Mouse (Mus musculus) G1E (cell line): ENCODE data around the gene Muc5b. TPM values are rescaled to one million over a fixed set of nuclear protein-coding genes. Genes with fewer than 3 reads are reported as not detected.

Experiments
- ATAC-seq: 2 replicates; pipeline ENCODE4 v1.8.0; 2016; ENCODE audit warnings: mild to moderate bottlenecking; ENCODE audit not compliant: insufficient number of reproducible peaks, poor library complexity, low FRiP score, severe bottlenecking; ENCODE audit errors: extremely low read depth
- DNase-seq: peaks from one replicate; pipeline ENCODE4 v3.0.0; 2012; ENCODE audit warnings: low spot score
- H3K27me3 ChIP-seq: 2 replicates; pipeline ENCODE4 v1.6.1; 2012; ENCODE audit warnings: mild to moderate bottlenecking, low read length, inconsistent platforms; ENCODE audit not compliant: insufficient read depth
- H3K36me3 ChIP-seq: replicated peaks from 2 replicates; pipeline ENCODE3; 2012; ENCODE audit warnings: mild to moderate bottlenecking, inconsistent platforms
- H3K4me1 ChIP-seq: 2 replicates; pipeline ENCODE4 v1.6.1; 2012; ENCODE audit warnings: low read depth, low read length, inconsistent platforms, mixed read lengths; ENCODE audit not compliant: insufficient read depth
- H3K4me3 ChIP-seq: 2 replicates; pipeline ENCODE4 v1.5.1; 2012; ENCODE audit warnings: low read depth, mild to moderate bottlenecking, inconsistent platforms, low read length, moderate library complexity, mixed read lengths
- H3K9me3 ChIP-seq: replicated peaks from 2 replicates; pipeline ENCODE4 v1.6.1; 2012; ENCODE audit warnings: inconsistent platforms
- CTCF ChIP-seq: IDR thresholded peaks from 2 replicates; pipeline ENCODE4 v1.5.1; 2012; ENCODE audit warnings: low read depth, low read length, inconsistent platforms, mixed read lengths
- GATA1 ChIP-seq: IDR thresholded peaks from 2 replicates; pipeline ENCODE4 v1.6.1; 2012; ENCODE audit warnings: borderline replicate concordance, low read length, inconsistent platforms, mixed read lengths
- GATA2 ChIP-seq: IDR thresholded peaks from 2 replicates; pipeline ENCODE4 v1.6.1; 2012; ENCODE audit warnings: low read depth, low read length, inconsistent platforms, borderline replicate concordance
- POLR2AphosphoS5 ChIP-seq: IDR thresholded peaks from 2 replicates; pipeline ENCODE4 v1.6.1; 2012; ENCODE audit warnings: low read depth, low read length, inconsistent platforms; ENCODE audit not compliant: insufficient replicate concordance
- TAL1 ChIP-seq: conservative IDR thresholded peaks from 2 replicates; pipeline ENCODE4 v1.6.1; 2012; ENCODE audit warnings: low read depth, low read length, inconsistent platforms, mixed read lengths
- polyA plus RNA-seq: library from polyadenylated mRNA; stranded (reverse); fragments of >175 nt; gene quantifications from 2 replicates; pipeline ENCODE4 v1.2.3, GENCODE M21; 2012
- total RNA-seq, 2 experiments: library from RNA; stranded (forward) in 1 of 2; stranded (reverse) in 1 of 2; fragments of 200-1000 nt in 1 of 2; fragments of >200 nt in 1 of 2; fragmentation: Nextera tagmentation in 1 of 2; gene quantifications; 2 replicates each; pipeline ENCODE4 v1.2.3; 2014 to 2017

Gene Muc5b
- total and polyA plus RNA-seq, 3 experiments: 0.05 TPM; not detected in 2

- H3K9me3 ChIP-seq: no peaks in the 10 kb centered on the region
- H3K4me1 ChIP-seq: no peaks in the 10 kb centered on the region
- no peaks in the 10 kb centered on the region for H3K36me3 ChIP-seq
- no peak overlapping the region for H3K4me3 ChIP-seq
- TF ChIP-seq POLR2AphosphoS5: no peak
- no peak for TF ChIP-seq GATA2
- no peak for TF ChIP-seq CTCF
- TF ChIP-seq TAL1: no peak
- no peak for TF ChIP-seq GATA1
- DNase-seq (no peak), ATAC-seq (no peak)
- peaks cover 21% of the 10 kb centered on the region for H3K27me3 ChIP-seq
These were observed 2.9 kb upstream of the Muc5b start for GRCm38 (mm10) chr7:141835941-141836340.

GRCm38 (mm10) chr7:141836423-141836822, 2.4 kb upstream of the Muc5b start:
- Histone ChIP-seq H3K27me3 (peaks cover 21% of the 10 kb centered on the region), H3K9me3 (no peaks in the 10 kb centered on the region), H3K4me3 (no peak overlapping the region), H3K4me1 (no peaks in the 10 kb centered on the region), H3K36me3 (no peaks in the 10 kb centered on the region)
- no peak for ATAC-seq
- TF ChIP-seq TAL1 (no peak), GATA2 (no peak), CTCF (no peak), GATA1 (no peak), POLR2AphosphoS5 (no peak)
- no peak for DNase-seq

- H3K4me1 ChIP-seq: no peaks in the 10 kb centered on the region
- no peak for ATAC-seq
- no peaks in the 10 kb centered on the region for H3K36me3 ChIP-seq
- no peak for TF ChIP-seq POLR2AphosphoS5
- TF ChIP-seq CTCF: no peak
- TF ChIP-seq TAL1: no peak
- no peak for TF ChIP-seq GATA2
- TF ChIP-seq GATA1: no peak
- no peak overlapping the region for H3K4me3 ChIP-seq
- no peaks in the 10 kb centered on the region for H3K9me3 ChIP-seq
- H3K27me3 ChIP-seq: peaks cover 30% of the 10 kb centered on the region
- DNase-seq: no peak
These were observed 1.5 kb downstream of the Muc5b start for GRCm38 (mm10) chr7:141840354-141840753.

- Histone ChIP-seq H3K27me3 (peaks cover 47% of the 10 kb centered on the region), H3K36me3 (no peaks in the 10 kb centered on the region)
- DNase-seq: no peak
These were observed 22.2 kb downstream of the Muc5b start for GRCm38 (mm10) chr7:141861046-141861445.

GRCm38 (mm10) chr7:141869644-141870043, 30.8 kb downstream of the Muc5b start:
- Histone ChIP-seq H3K9me3 (no peaks in the 10 kb centered on the region), H3K36me3 (peaks cover 26% of the 10 kb centered on the region), H3K4me3 (no peak overlapping the region), H3K4me1 (no peaks in the 10 kb centered on the region), H3K27me3 (peaks cover 47% of the 10 kb centered on the region)
- DNase-seq (no peak), ATAC-seq (no peak)
- TF ChIP-seq GATA1 (no peak), TAL1 (no peak), CTCF (no peak), GATA2 (no peak), POLR2AphosphoS5 (no peak)

More at GRCm38 (mm10) chr7:141861046-141861445, 22.2 kb downstream of the Muc5b start:
- TF ChIP-seq GATA2: no peak
- TF ChIP-seq GATA1: no peak
- TF ChIP-seq CTCF: no peak
- no peak for TF ChIP-seq TAL1
- TF ChIP-seq POLR2AphosphoS5: no peak
- H3K4me3 ChIP-seq: no peak overlapping the region
- no peak for ATAC-seq
- no peaks in the 10 kb centered on the region for H3K4me1 ChIP-seq
- no peaks in the 10 kb centered on the region for H3K9me3 ChIP-seq

- DNase-seq: no peak
- no peak for TF ChIP-seq TAL1
- TF ChIP-seq POLR2AphosphoS5: no peak
- TF ChIP-seq GATA1: no peak
- no peak for TF ChIP-seq GATA2
- TF ChIP-seq CTCF: no peak
- no peaks in the 10 kb centered on the region for H3K4me1 ChIP-seq
- no peak overlapping the region for H3K4me3 ChIP-seq
- H3K27me3 ChIP-seq: peaks cover 38% of the 10 kb centered on the region
- H3K9me3 ChIP-seq: no peaks in the 10 kb centered on the region
- H3K36me3 ChIP-seq: peaks cover 34% of the 10 kb centered on the region
- no peak for ATAC-seq
These were observed 31.7 kb downstream of the Muc5b start for GRCm38 (mm10) chr7:141870553-141870952.

GRCm38 (mm10) chr7:141874891-141875290, 36.0 kb downstream of the Muc5b start:
- DNase-seq (no peak), ATAC-seq (no peak)
- Histone ChIP-seq H3K27me3 (peaks cover 6% of the 10 kb centered on the region; the same call in 1 of the 2 replicates), H3K36me3 (peaks cover 74% of the 10 kb centered on the region), H3K4me3 (no peak overlapping the region), H3K4me1 (no peaks in the 10 kb centered on the region), H3K9me3 (no peaks in the 10 kb centered on the region)
- TF ChIP-seq GATA2 (no peak), GATA1 (no peak), TAL1 (no peak)
